Mouse (Mus musculus): ENCODE data around the gene Rpgrip1l. TPM values are rescaled to one million over a fixed set of nuclear protein-coding genes. Genes with fewer than 3 reads are reported as not detected.

Rpgrip1l gene
- polyA plus RNA-seq, 1 experiment: 8.9 TPM

DNA sequence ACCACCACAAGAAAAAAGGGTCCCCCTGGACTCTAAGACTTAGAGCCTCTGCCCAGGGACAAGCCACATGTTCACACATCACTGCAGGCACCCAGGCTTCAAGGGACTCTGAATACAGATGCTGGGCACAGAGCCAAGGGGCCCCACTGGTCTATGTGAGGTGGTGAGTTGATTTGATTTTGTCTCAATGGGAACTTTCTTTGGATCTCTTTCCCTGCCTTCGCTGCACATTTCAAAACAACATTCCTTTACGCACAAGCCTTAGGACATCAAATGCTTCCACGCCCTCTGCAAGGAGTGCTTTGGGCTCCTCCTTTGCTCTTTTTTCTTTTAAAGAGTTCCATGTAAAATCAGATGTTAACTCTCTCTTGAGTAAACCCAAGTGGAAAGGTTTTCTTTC, 115.0 kb downstream of the Rpgrip1l start:
- no peak for TF ChIP-seq CTCF (IDR thresholded peaks at IDR 0.05; ENCODE audit: borderline replicate concordance, extremely low read depth, insufficient read depth, insufficient read length)
- no peak for TF ChIP-seq POLR2A (IDR thresholded peaks at IDR 0.05; ENCODE audit: borderline replicate concordance, extremely low read depth, insufficient read depth, insufficient read length, poor library complexity, severe bottlenecking)
- DNase-seq (ENCODE audit: low read depth): no peak

DNA sequence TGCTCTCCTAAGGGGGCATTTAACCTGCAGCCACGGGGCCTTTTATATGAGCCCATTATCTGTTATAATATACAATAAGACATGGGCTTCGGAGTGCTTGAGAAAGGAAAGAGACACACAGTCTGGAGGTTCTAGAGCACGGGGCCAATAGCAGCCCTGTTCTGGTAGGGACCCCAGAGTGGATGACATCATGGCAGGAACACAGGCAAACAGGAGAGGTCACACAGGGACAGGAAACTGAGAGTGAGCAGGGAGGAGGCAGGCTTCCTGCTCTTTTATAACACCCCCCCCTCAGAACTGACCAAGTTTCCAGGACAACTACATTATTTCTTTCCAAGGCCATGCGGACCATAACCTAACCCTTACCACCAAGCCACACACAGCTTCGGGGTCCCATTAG, 115.8 kb downstream of the Rpgrip1l start:
- TF ChIP-seq POLR2A (IDR thresholded peaks at IDR 0.05; ENCODE audit: borderline replicate concordance, extremely low read depth, insufficient read depth, insufficient read length, poor library complexity, severe bottlenecking) (no peak), CTCF (IDR thresholded peaks at IDR 0.05; ENCODE audit: borderline replicate concordance, extremely low read depth, insufficient read depth, insufficient read length) (no peak)
- DNase-seq (ENCODE audit: low read depth): no peak

DNA sequence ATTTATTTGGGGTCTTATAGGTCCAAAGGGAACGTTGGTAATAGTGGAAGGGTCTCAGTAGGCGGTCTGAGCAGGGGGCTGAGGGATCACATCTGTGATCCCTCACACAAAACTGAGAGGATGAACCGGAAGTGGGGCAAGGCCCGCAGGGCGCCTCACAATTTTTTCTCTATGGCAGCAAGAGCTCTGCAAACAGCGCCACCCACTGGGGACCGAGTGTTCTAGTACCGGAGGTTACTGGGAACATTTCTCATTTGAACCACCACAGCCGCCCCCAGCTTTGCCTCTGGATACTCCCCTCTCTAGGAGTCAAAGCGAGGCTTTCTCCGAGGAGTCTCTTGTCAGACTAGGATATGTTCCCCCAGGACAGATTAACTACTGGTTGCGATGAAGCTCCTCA, 116.4 kb downstream of the Rpgrip1l start:
- DNase-seq (ENCODE audit: low read depth): no peak
- TF ChIP-seq CTCF (IDR thresholded peaks at IDR 0.05; ENCODE audit: borderline replicate concordance, extremely low read depth, insufficient read depth, insufficient read length) (peak; percentile 2; the same call in 1 of the 2 replicates), POLR2A (IDR thresholded peaks at IDR 0.05; ENCODE audit: borderline replicate concordance, extremely low read depth, insufficient read depth, insufficient read length, poor library complexity, severe bottlenecking) (no peak)

DNA sequence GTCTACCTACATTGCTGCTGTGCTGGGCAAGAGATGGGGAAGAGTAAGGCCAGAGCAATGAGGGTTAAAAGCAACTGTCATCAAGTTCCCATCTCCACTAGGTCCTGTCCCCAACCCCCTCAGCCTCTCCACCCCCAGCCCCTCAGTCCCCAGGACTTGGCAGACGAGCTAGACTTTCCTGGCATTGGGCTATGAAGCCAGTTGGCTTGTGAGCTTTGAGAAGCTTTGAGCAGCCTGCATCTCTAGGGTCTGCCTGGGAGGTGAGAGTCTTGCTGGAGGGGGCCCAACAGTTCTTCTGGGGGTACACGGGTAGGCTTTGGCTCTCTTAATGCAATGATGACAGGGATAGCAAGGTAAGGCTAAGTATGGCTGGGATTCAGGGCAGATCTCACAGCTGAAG, 119.0 kb downstream of the Rpgrip1l start:
- no peak for DNase-seq (ENCODE audit: low read depth)
- TF ChIP-seq POLR2A (IDR thresholded peaks at IDR 0.05; ENCODE audit: borderline replicate concordance, extremely low read depth, insufficient read depth, insufficient read length, poor library complexity, severe bottlenecking) (no peak), CTCF (IDR thresholded peaks at IDR 0.05; ENCODE audit: borderline replicate concordance, extremely low read depth, insufficient read depth, insufficient read length) (no peak)

DNA sequence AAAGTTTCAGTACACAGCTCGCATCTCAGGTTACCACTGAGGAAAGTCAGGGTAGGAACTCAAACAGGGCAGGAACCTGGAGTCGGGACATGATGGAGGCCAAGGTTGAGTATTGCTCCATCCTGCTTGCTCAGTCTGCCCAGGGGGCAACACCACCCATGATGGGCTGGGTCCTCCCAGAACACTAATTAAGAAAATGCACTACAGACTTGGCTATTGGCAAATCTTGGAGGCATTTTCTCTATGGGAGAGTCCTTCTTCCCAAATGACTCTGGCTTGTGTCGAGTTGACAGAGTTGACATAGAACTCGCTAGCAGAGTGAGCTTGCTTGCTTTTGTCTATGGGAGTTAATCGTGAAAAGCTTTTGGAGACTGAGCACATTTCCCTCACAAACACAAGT, 120.1 kb downstream of the Rpgrip1l start:
- no peak for DNase-seq (ENCODE audit: low read depth)
- no peak for TF ChIP-seq POLR2A (IDR thresholded peaks at IDR 0.05; ENCODE audit: borderline replicate concordance, extremely low read depth, insufficient read depth, insufficient read length, poor library complexity, severe bottlenecking)
- TF ChIP-seq CTCF (IDR thresholded peaks at IDR 0.05; ENCODE audit: borderline replicate concordance, extremely low read depth, insufficient read depth, insufficient read length): no peak

DNA sequence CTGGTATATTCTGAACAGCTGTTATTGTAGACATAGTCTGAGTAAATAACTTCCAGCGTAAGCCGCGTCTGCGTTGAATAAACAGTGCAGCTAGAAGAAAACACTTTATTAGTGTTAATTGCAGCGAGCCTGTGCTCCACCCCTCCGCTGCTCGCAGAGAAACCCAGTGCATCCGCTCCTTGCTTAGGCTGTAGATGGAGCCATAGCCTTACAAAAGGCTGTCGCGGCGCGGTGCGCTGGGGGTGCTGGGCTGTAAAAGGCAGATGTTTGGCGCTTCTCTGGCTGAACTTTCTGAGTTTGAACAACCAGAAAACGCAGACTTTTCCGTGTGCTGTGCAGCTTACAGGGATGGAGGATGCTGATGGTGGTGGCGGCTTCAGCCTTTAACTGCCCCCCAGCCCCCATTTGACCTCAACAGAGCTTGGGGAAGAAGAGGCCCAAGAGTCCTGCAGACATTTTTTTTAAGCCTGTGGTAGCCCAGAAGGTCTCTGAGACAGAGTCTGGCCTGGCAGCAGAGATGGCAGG, 122.2 kb downstream of the Rpgrip1l start:
- no peak for TF ChIP-seq POLR2A (IDR thresholded peaks at IDR 0.05; ENCODE audit: borderline replicate concordance, extremely low read depth, insufficient read depth, insufficient read length, poor library complexity, severe bottlenecking)
- TF ChIP-seq CTCF (IDR thresholded peaks at IDR 0.05; ENCODE audit: borderline replicate concordance, extremely low read depth, insufficient read depth, insufficient read length): peak; percentile 95

DNA sequence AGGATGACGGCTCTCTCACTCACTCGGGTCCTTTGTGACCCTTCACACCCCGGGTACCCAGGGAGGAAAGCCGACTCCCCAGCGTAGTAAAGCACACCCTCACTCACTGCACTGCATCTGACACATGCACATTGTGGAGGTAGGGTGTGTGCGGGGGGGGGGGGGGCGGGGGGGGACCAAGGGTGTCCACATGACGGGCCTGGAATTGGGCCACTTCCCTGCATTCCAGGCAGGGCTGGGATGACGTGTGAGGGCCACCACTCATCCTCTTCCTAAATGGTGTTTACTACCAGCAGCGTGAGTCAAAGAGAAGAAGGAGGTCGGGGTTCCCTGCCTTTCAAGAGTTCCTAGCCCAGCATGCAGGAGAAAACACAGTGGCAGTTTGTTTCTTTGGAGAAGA, 124.9 kb downstream of the Rpgrip1l start:
- no peak for DNase-seq (ENCODE audit: low read depth)
- TF ChIP-seq CTCF (IDR thresholded peaks at IDR 0.05; ENCODE audit: borderline replicate concordance, extremely low read depth, insufficient read depth, insufficient read length) (no peak), POLR2A (IDR thresholded peaks at IDR 0.05; ENCODE audit: borderline replicate concordance, extremely low read depth, insufficient read depth, insufficient read length, poor library complexity, severe bottlenecking) (no peak)

More for the DNA sequence above, 122.2 kb downstream of the Rpgrip1l start:
- DNase-seq (ENCODE audit: low read depth): peak; percentile 92

DNA sequence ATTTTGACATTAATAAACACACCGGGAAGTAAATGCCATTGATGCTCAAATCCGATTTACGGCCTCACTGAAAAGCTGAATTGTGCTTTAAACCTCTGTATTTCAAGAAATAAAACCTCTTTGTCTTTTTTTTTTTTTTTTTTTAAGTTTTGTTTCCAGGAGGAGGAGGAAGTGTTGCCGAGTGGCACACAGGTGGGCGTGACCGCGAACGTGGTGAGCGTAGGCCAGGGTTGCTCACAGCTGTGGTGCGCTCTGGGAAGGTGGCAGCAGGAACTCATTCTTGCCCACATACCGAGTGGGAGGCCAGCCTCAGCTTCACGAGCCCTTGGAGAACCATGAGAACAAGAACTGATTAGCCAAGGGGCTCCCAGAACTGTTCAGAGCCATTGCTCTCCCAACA, 126.7 kb downstream of the Rpgrip1l start:
- DNase-seq (ENCODE audit: low read depth): no peak
- TF ChIP-seq CTCF (IDR thresholded peaks at IDR 0.05; ENCODE audit: borderline replicate concordance, extremely low read depth, insufficient read depth, insufficient read length) (no peak), POLR2A (IDR thresholded peaks at IDR 0.05; ENCODE audit: borderline replicate concordance, extremely low read depth, insufficient read depth, insufficient read length, poor library complexity, severe bottlenecking) (no peak)

DNA sequence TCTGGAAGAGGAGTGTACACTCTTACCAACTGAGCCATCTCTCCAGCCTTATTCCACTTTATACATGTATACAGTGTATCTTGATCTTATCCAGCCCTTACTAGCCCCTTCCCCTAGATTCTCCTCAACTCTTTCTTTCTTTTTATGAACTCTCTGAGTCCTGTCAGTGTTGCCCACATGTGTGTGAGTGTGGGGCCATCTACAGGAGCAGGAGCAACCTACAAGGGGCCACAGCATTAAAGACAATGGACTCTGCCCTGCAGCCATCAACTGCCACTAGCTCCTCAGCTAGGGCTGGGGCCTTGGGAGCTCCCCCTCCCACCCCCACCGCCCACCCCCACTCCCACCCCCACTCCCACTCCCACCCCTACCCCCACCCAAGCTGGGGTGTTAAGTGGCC, 135.4 kb downstream of the Rpgrip1l start:
- DNase-seq (ENCODE audit: low read depth): no peak

DNA sequence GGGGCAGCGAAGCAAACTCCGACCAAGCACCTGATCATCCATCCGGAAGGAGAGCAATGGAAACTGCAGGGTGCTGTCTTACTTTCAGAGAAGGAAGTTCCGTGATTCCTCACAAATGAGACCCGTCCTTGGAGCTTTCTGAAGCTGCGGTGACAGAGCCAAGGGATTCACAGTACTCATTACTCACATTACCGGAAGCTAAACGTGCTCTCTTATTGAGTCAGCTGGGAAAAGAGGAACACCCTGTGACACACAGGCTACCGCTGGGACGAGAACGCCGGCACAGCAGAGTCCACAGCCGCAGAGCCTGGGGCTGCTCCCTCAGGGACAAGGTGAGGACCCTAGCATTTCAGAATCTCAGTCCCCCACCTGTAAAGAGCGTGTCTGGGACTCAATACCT, 136.9 kb downstream of the Rpgrip1l start:
- DNase-seq (ENCODE audit: low read depth): no peak
- TF ChIP-seq CTCF (IDR thresholded peaks at IDR 0.05; ENCODE audit: borderline replicate concordance, extremely low read depth, insufficient read depth, insufficient read length): no peak

More for the DNA sequence above, 135.4 kb downstream of the Rpgrip1l start:
- no peak for TF ChIP-seq POLR2A (IDR thresholded peaks at IDR 0.05; ENCODE audit: borderline replicate concordance, extremely low read depth, insufficient read depth, insufficient read length, poor library complexity, severe bottlenecking)

DNA sequence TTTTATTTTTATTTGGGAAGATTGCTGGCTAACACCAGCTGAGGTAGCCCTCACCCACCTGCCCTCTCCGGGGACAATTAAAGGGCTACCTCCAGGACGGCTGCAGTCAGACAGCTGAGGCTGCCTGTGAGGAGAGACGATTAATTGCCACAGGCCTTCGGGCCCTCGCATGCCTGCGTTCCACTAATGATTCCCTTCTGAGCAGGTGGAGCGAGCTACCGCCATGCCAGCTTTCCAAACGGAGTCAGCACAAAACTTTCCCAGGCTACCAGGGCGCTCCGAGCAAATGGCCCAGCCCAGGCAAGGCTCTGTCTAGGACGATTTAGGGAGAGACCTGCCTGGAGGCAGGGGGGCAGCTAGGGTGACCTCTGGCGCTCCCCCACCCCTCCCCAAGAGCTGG, 141.5 kb downstream of the Rpgrip1l start:
- DNase-seq (ENCODE audit: low read depth): peak; percentile 75
- TF ChIP-seq CTCF (IDR thresholded peaks at IDR 0.05; ENCODE audit: borderline replicate concordance, extremely low read depth, insufficient read depth, insufficient read length): no peak
- TF ChIP-seq POLR2A (IDR thresholded peaks at IDR 0.05; ENCODE audit: borderline replicate concordance, extremely low read depth, insufficient read depth, insufficient read length, poor library complexity, severe bottlenecking): no peak

DNA sequence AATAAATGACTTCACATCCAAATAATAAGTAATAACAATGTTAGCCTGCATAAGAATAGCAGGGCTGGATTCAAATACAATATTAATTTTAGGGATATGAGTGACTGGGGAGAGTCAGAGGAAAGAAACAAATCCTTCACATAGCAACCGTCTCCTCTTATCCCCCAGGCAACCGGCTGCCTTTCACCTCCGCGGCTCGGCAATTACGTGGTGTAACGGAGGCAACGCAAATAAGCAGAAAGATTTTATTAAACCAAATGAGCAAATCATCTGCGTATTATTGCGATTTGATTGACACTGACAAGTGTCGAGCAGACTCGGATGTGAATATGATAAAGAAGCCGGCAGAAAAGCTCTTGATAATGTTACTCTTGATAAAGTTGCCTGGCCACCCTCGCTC, 142.1 kb downstream of the Rpgrip1l start:
- peak; percentile 87 for DNase-seq (ENCODE audit: low read depth)
- TF ChIP-seq CTCF (IDR thresholded peaks at IDR 0.05; ENCODE audit: borderline replicate concordance, extremely low read depth, insufficient read depth, insufficient read length): no peak
- TF ChIP-seq POLR2A (IDR thresholded peaks at IDR 0.05; ENCODE audit: borderline replicate concordance, extremely low read depth, insufficient read depth, insufficient read length, poor library complexity, severe bottlenecking): no peak

DNA sequence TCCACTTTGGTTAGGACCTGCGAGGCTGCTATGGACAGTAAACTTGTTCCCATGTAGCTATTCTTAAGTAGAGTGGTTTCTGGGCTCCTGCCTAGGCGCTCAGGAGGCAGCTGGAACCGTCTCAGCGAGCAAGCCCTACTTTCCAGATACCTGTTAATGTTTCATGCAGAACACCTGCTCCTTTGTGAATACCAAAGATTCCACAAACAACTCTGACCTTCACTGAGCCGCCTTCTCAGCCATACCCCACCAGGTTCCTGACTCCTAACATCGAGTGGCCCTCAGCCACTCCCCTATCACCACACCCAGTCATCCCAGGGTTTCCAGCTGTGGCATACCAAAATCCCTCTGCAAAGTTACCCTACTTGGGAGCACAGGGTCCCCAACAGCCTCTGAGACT, 142.9 kb downstream of the Rpgrip1l start:
- no peak for DNase-seq (ENCODE audit: low read depth)
- TF ChIP-seq CTCF (IDR thresholded peaks at IDR 0.05; ENCODE audit: borderline replicate concordance, extremely low read depth, insufficient read depth, insufficient read length) (no peak), POLR2A (IDR thresholded peaks at IDR 0.05; ENCODE audit: borderline replicate concordance, extremely low read depth, insufficient read depth, insufficient read length, poor library complexity, severe bottlenecking) (no peak)

Other genes with a start within 250 kb of the Rpgrip1l start
- 22.7 and 24.0 TPM in 2 replicates for gene Rbl2, start 243.2 kb downstream of the Rpgrip1l start, polyA plus RNA-seq (2012; rRNA removed)
- 72.0 and 78.0 TPM in 2 replicates for gene Aktip, start 113.3 kb downstream of the Rpgrip1l start, polyA plus RNA-seq (2012; rRNA removed)
- 111 and 144 TPM in 2 replicates for gene Fto, start 263 bp upstream of the Rpgrip1l start, polyA plus RNA-seq (2012; rRNA removed)

All from brain, embryonic 14.5 days (tissue).